Mouse (Mus musculus): ENCODE measurements around the gene Gm6096. TPM values are rescaled to one million over a fixed set of nuclear protein-coding genes. Genes with fewer than 3 reads are reported as not detected.
A peak's percentile ranks its signal among the peaks of the same experiment; 100 is the strongest.

The Gm6096 gene
- total RNA-seq, 2 experiments from 2014 or later, result not detected

DNA sequence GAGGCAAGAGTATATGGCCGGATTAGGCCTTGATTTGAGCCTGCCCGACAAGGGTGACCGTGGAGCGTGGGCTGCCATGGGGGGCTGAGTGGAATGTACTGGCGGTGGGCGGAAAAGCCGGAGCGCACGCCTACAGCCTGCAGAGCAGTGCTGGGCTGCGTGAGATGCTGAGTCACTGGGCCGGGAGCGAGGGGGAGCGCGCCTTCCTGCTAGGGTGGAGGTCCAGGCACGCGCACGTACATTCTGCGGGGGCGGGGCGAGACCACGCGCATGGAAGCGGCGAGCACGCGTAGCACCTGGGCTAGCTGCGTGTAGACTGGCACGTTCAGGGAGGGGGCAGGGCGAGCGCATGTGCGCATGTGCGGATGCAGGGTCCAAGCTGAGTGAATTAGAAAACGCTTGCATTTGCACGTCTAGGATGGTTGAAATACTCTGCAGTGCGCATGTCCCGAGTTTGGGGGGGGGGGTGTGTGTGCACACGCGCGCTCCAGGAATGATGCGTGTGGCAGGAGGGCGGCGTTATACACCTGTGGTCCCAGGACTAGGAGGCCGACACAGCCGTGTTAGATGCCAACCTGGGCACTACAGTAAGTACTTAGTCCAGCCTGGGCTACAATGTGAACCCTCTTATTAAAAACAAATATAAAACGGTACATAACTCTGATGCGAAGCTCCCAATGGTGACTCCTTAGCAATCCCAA lies 16.8 kb upstream of the Gm6096 start:
- peak; percentile 100 for DNase-seq (ENCODE audit: low spot score in 2 of 2)
- intact Hi-C loops (cut with DNase I), result no loop called here

DNA sequence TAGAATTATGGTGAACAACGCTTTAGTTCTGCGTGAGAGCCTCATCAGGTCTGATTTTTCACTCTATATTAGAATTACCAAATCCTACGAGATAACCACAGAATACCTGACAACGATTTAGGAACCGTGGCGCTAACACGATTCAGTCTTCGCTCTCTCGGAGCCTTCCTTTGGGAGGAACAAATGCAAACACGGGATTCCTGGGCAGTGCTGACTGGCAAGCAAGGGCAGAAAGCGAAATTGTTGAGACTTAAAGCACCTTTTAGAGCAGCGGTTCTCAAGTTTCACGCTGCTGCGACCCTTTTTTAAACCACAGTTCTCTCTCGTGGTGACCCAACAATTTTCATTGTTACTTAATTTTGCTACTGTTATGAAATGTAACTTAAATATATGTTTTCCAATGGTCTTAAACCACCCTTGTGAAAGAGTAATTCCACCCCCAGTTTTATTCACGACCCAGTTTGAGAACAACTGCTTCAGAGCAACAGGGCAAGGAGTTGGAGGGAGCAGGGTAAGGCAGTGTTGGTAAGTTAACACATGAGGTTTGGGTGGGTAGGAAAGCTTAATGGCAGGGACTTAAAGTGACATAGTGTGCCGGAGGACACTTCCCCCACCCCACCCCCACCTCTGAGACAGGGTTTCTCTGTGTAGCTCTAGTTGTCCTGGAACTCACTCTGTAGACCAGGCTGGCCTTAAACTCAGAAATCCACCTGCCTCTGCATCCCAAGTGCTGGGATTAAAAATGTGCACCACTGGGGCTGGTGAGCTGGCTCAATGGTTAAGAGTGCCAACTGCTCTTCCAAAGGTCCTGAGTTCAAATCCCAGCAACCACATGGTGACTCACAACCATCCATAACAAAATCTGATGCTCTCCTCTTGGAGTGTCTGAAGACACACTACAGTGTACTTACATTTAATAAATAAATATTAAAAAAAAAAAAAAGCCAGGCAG lies 16.0 kb upstream of the Gm6096 start:
- DNase-seq (ENCODE audit: low spot score in 2 of 2), result no peak
- intact Hi-C loops (cut with DNase I), result no loop called here

DNA sequence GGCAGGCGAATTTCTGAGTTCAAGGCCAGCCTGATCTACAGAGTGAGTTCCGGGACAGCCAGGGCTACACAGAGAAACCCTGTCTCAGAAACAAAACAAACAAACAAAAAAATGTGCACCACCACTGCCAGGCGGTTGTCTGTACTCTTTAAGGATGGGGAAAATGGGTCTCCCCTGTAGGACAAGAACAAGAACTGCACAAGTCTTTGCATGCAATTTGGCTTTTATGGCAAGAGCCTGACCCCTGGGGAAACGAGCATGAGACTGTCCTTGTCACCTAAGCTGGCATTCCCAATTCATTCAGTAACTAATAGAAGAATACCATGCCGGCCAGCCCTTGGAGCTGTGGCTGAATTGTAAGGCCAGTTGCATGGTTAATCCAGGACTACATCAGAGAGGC lies 15.2 kb upstream of the Gm6096 start:
- intact Hi-C loops (cut with DNase I), result no loop called here
- DNase-seq (ENCODE audit: low spot score in 2 of 2), result no peak

GRCm38 (mm10) chr7:34238086-34238485 lies 12.8 kb upstream of the Gm6096 start:
- no peak for DNase-seq (ENCODE audit: low spot score in 2 of 2)
- intact Hi-C loops (cut with DNase I), result no loop called here

DNA sequence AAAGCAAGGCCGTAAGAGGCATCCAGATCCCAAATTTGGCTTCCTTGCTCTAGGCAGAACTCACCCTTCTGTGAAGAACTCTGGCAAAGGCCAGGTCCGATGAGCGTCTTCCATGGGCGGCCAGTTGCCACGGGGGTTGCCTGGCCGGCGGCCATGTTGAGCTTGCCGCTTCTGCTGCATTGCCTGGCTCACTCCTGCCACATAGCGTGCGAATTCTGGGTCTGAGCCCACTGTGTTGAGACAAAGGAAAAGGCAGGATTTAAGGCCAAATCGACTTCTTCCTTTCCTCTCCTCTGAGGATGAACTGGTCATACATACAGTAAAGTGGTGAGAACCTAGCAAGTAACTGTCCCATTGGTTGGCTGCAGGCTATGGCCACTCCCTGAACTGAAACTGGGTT lies 8.7 kb upstream of the Gm6096 start:
- DNase-seq (ENCODE audit: low spot score in 2 of 2), result no peak
- intact Hi-C loops (cut with DNase I), result no loop called here

GRCm38 (mm10) chr7:34246870-34247499 lies 3.9 kb upstream of the Gm6096 start:
- no peak for DNase-seq (ENCODE audit: low spot score in 2 of 2)
- intact Hi-C loops (cut with DNase I), result no loop called here

GRCm38 (mm10) chr7:34252030-34252429 lies 1.2 kb downstream of the Gm6096 start:
- intact Hi-C loops (cut with DNase I), result loop anchor here (5.0 kb wide), 1 partner anchor 105 kb away; no protein-coding TSS in a partner anchor
- peak in 1 of 2 experiments; percentile 66 for DNase-seq (ENCODE audit: low spot score in 2 of 2)

DNA sequence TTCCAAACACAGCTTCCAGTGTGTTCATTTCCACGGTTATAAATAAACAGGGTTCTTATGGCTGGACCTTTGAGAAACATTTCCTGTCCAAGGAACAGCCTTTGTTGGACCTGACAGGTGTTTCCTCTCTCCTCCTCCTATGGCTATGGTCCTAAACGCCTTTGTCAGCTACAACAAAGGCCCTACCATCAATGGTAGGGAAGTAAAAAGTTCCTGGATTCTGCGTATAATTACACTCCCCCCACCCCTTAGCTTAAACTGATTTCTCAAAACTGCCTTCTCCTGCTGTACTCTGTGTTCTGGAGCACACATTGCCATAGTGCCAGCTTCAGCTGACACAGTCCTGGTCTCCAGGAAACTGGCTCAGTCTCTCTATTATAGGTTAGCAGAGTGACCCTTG lies 4.3 kb downstream of the Gm6096 start:
- intact Hi-C loops (cut with DNase I), result no loop called here
- DNase-seq (ENCODE audit: low spot score in 2 of 2), result no peak

DNA sequence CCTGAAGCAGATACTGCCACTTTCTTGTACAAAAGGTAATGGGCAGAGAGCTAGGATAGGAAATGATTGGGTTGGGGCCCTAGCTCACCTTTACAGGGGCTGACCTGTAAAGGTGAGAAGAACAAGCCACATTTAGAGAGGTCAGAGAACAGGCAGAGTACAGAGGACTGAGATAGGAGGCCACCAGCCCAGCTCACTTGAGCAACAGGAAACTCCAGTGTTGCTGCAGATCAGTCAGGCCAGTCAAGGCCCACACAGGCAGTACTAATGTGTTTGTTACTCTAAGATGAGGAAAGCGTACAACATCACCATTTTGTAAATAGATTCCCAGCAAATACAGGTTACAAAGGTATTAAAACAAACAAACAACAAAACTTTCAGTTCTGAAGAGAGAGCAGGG lies 5.1 kb downstream of the Gm6096 start:
- intact Hi-C loops (cut with DNase I), result no loop called here
- DNase-seq (ENCODE audit: low spot score in 2 of 2), result no peak

DNA sequence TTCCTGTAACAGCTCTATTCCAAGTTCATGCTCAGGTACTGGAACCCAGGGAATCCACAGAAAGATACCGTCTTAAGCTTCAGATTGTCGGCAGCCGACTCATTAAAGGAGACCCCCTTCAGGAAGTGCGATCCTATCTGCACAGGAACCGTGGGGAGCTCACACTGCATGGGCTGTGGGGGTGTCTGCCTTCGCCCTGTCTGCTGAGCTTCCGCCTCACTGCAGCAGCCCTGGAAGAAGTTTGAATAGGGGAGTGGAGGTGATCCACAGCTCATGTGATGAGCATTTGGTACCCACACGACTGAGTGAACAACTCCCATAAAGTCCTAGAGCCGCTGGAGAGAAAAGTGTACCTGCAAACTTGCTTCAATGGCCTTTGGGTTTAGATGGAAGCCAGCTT lies 6.4 kb downstream of the Gm6096 start:
- DNase-seq (ENCODE audit: low spot score in 2 of 2), result no peak
- intact Hi-C loops (cut with DNase I), result no loop called here

DNA sequence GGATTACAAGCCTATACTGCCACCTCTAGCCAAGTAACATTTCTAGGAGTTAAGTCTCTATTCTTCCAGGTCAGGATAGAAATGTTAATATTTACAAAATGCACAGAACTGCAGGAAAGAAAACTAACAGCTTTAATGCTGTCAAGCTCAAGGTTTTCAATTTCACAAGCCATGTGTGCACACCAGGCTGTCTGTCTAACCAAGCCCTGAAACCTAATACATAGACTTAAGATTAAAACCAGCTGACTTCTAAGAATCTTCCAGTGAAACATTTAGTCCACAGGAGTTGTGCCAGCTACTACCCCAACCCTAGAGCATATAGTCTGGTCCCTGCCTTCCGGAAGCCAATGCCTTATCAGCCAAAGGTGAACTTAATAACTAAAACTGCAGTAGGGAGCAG lies 7.6 kb downstream of the Gm6096 start:
- DNase-seq (ENCODE audit: low spot score in 2 of 2), result no peak
- intact Hi-C loops (cut with DNase I), result no loop called here

DNA sequence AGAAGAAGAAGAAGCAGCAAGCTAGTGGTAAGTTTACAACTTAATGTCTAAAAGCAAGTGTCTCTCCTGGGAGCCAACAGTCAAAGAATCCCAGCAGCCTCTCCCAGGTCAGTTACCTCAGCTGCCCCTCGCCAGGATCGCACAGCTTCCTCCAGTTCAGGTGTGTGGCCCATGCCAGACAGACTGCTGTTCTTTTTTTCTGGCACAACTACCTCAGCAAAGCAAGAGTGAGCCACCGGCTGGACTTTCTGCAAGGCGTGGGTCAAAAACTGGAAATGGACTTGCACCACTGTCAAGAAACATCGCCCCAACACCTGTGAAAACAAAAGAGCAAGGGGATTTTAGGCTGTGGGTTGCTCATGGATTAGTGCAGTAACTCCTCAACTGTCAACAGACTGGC lies 12.6 kb downstream of the Gm6096 start:
- DNase-seq (ENCODE audit: low spot score in 2 of 2), result no peak
- intact Hi-C loops (cut with DNase I), result no loop called here

- intact Hi-C loops (cut with DNase I), result loop anchor here (5.0 kb wide), 3 partner anchors 46 to 91 kb away; partner anchors contain the start of gene 4931406P16Rik
- DNase-seq (ENCODE audit: low spot score in 2 of 2), result peak; percentile 77 to 89
Observed at GRCm38 (mm10) chr7:34265876-34266346, 15.1 kb downstream of the Gm6096 start.

- DNase-seq (ENCODE audit: low spot score in 2 of 2), result no peak
- intact Hi-C loops (cut with DNase I), result loop anchor here (5.0 kb wide), 3 partner anchors 46 to 91 kb away; partner anchors contain the start of gene 4931406P16Rik
Observed at GRCm38 (mm10) chr7:34266421-34266820, 15.6 kb downstream of the Gm6096 start.

DNA sequence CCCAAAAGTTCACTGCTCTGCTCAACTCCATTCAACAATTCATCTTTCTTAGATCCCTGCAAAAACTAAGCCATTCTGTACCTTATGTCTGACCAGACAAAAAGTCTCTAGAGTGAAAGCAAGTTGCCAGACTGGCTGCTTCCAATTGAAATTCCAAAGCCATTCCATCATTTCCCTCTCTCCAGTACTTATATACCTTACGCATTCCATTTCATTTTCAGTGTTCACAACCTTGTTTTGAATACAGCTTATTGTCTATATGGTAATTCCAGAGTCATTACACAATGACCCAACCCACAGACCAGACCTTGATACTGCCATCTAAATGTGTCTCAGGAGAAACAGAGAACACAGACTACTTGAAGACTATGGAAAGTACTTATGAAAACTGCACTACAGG lies 17.6 kb downstream of the Gm6096 start:
- DNase-seq (ENCODE audit: low spot score in 2 of 2), result no peak
- intact Hi-C loops (cut with DNase I), result loop anchor here (5.0 kb wide), 3 partner anchors 44 to 89 kb away; partner anchors contain the start of gene 4931406P16Rik

DNA sequence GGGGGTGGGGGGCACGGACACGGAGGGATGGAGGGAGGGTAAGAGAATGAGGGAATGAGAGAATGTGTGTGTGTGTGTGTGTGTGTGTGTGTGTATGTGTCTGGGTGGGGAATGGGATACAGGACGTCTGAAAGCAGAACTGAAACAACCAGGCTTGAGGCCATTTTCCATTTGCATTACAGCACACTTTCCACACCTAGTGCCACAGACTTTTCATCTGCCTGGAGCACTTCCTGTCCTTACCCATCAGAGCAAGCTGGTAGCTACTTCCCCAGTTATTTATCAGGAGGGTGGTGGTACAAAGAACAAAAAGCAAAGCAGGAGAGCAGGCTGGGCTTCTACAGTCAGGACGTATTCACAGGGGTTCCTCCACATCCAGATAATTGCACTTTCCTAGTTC lies 21.6 kb downstream of the Gm6096 start:
- DNase-seq (ENCODE audit: low spot score in 2 of 2), result no peak
- intact Hi-C loops (cut with DNase I), result no loop called here

DNA sequence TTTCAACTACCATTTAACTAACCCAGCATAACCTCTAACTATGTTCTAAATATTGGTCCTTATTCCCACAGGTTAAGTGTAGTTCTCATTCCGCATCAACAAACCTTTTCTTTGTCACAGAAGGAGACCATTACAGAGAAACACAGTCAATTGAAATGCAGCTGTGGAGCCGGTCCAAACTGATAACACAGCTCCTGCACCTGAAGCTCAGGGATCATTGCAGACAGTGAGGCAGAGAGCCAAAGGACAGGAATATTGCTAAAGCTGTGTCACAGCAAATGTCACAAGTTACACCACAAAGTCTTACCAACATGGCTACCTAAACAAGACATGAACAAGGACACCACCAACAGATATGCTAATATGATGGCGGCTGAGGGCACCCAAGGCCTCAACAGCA lies 25.2 kb downstream of the Gm6096 start:
- intact Hi-C loops (cut with DNase I), result no loop called here

DNA sequence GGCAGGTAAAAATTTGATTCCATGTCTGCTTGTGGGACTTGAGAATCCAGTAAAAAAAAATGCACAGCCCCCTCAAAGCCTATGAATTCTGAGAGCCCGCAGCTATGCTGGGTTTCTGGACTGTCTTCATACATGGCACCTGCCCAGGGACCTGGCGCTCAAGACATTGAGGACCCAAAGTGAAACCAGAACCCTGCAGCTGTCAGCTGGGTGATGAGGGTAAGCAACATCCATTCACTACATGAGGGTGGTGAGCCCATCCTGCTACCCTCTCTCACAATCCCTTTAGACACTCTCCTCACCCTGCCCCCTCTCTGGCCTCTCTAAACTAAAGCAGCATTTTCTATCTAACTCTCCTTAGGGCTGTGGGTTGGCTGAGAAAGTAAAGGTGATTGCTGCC lies 26.8 kb downstream of the Gm6096 start:
- DNase-seq (ENCODE audit: low spot score in 2 of 2), result no peak
- intact Hi-C loops (cut with DNase I), result no loop called here

More for the DNA sequence above, 25.2 kb downstream of the Gm6096 start:
- DNase-seq (ENCODE audit: low spot score in 2 of 2), result no peak

- DNase-seq (ENCODE audit: low spot score in 2 of 2), result no peak
- intact Hi-C loops (cut with DNase I), result no loop called here
Observed at GRCm38 (mm10) chr7:34290450-34291151, 39.8 kb downstream of the Gm6096 start.

Measured in left cerebral cortex, postnatal 14 days (tissue).